Mouse (Mus musculus): ENCODE measurements around the gene Dcp1a.

Dcp1a gene

GRCm38 (mm10) chr14:30562343-30562742 lies 83.0 kb downstream of the Dcp1a start:
- no peak for DNase-seq

GRCm38 (mm10) chr14:30564451-30564850 lies 85.1 kb downstream of the Dcp1a start:
- no peak for DNase-seq

GRCm38 (mm10) chr14:30566317-30566716 lies 87.0 kb downstream of the Dcp1a start:
- DNase-seq: no peak

GRCm38 (mm10) chr14:30568016-30568415 lies 88.7 kb downstream of the Dcp1a start:
- DNase-seq: no peak

- no peak for DNase-seq
These were observed 91.0 kb downstream of the Dcp1a start for GRCm38 (mm10) chr14:30570303-30570702.

- no peak for DNase-seq
These were observed 92.9 kb downstream of the Dcp1a start for GRCm38 (mm10) chr14:30572253-30572652.

- no peak for DNase-seq
These were observed 93.9 kb downstream of the Dcp1a start for GRCm38 (mm10) chr14:30573235-30573634.

- peak; percentile 66 for DNase-seq
These were observed 94.7 kb downstream of the Dcp1a start for GRCm38 (mm10) chr14:30573983-30574584.

- no peak for DNase-seq
These were observed 96.5 kb downstream of the Dcp1a start for GRCm38 (mm10) chr14:30575791-30576190.

GRCm38 (mm10) chr14:30576260-30576659 lies 96.9 kb downstream of the Dcp1a start:
- DNase-seq: no peak

All from cerebellum, adult 11 months (tissue).